Mouse (Mus musculus) gastrocnemius, adult 8-10 months (tissue): ENCODE results near the gene Klhl34. TPM values are rescaled to one million over a fixed set of nuclear protein-coding genes. Genes with fewer than 3 reads are reported as not detected.

Experiments
- DNase-seq, 2 experiments: peaks; one replicate each; pipeline ENCODE4 v3.0.0; 2022; ENCODE audit warnings: low spot score in 2 of 2
- total RNA-seq, 4 experiments: library from RNA; stranded (reverse); gene quantifications; 2 replicates each; pipeline ENCODE4 v1.2.4; 2022

The Klhl34 gene
- 10 to 100 TPM; 21.4 to 28.7 (median 26.1) TPM for total RNA-seq

GRCm38 (mm10) chrX:157818207-157818920, at the start of gene Klhl34:
Gene Klhl34, plus strand, starts transcription at chrX:157818435.
- peak; percentile 2 to 5 for DNase-seq

GRCm38 (mm10) chrX:157801669-157802068, 16.6 kb upstream of the Klhl34 start:
- no peak for DNase-seq

- no peak for DNase-seq
Observed at GRCm38 (mm10) chrX:157809721-157810120, 8.5 kb upstream of the Klhl34 start.

GRCm38 (mm10) chrX:157817571-157818206, 546 bp upstream of the Klhl34 start:
- DNase-seq = peak; percentile 2 to 44

GRCm38 (mm10) chrX:157818921-157819260, 656 bp downstream of the Klhl34 start:
- no peak for DNase-seq

- no peak for DNase-seq
Observed at GRCm38 (mm10) chrX:157829983-157830382, 11.7 kb downstream of the Klhl34 start.

Other genes with a start within 250 kb of the Klhl34 start
- gene Yy2, start 249.4 kb upstream of the Klhl34 start, total RNA-seq = 1 to 10 TPM in 3 of 4 experiments, under 1 TPM in 1; 0.16 to 2.1 (median 1.7) TPM
- 10 to 100 TPM; 14.9 to 19.7 (median 17.4) TPM for gene Mbtps2, start 219.7 kb upstream of the Klhl34 start, total RNA-seq
- 100 to 1,000 TPM; 327 to 393 (median 357) TPM for gene Smpx, start 119.5 kb upstream of the Klhl34 start, total RNA-seq
- gene Cnksr2, start 224.9 kb downstream of the Klhl34 start, total RNA-seq = under 1 TPM; 0.07 to 0.31 (median 0.15) TPM